Mouse (Mus musculus) brain, embryonic 14.5 days (tissue): ENCODE measurements around the gene Ercc6l2.

Experiments used
- CTCF ChIP-seq: fragments of 200-500 bp; IDR thresholded peaks from 2 replicates; pipeline ENCODE4 v1.5.1; 2012; ENCODE audit warnings: inconsistent platforms, mild to moderate bottlenecking, moderate library complexity, borderline replicate concordance; ENCODE audit not compliant: insufficient read depth, insufficient read length; ENCODE audit errors: extremely low read depth
- POLR2A ChIP-seq: fragments of 200-500 bp; IDR thresholded peaks from 2 replicates; pipeline ENCODE4 v1.6.1; 2012; ENCODE audit warnings: mild to moderate bottlenecking, inconsistent platforms, borderline replicate concordance; ENCODE audit not compliant: poor library complexity, insufficient read depth, insufficient read length, severe bottlenecking; ENCODE audit errors: extremely low read depth

DNA sequence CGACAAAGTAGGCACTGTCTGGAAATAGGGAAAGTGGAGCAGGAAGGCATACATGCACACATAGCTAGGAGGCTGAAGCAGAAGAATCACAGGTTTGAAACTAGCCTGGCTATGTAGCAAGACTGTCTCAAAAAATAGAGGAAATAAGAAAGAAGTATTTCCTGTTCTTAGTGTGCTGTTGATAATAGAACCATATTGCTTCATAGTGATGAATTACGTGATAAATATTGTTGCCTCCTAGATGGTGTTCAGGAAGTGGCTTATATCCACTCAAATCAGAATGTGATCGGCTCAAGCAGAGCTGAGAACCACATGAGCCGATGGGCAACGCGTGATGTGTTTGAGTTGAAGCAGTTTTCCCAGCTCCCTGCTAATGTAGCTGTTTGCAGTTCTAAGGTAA is 62.1 kb downstream of the Ercc6l2 start:
- TF ChIP-seq CTCF (no peak), POLR2A (no peak)
